Mouse (Mus musculus): Measurements from ENCODE around the gene Celf6.

GRCm38 (mm10) chr9:59531645-59532044, 46.1 kb upstream of the Celf6 start:
- no peak for TF ChIP-seq CTCF (IDR thresholded peaks at IDR 0.05; ENCODE audit: low read depth)
- TF ChIP-seq EP300 (IDR thresholded peaks at IDR 0.05; ENCODE audit: low read depth) = no peak
